Mouse (Mus musculus): Measurements from ENCODE around the gene Sectm1a. TPM values are rescaled to one million over a fixed set of nuclear protein-coding genes. Genes with fewer than 3 reads are reported as not detected.

Sectm1a gene
- polyA plus RNA-seq, 1 experiment, result 8.9 TPM

DNA sequence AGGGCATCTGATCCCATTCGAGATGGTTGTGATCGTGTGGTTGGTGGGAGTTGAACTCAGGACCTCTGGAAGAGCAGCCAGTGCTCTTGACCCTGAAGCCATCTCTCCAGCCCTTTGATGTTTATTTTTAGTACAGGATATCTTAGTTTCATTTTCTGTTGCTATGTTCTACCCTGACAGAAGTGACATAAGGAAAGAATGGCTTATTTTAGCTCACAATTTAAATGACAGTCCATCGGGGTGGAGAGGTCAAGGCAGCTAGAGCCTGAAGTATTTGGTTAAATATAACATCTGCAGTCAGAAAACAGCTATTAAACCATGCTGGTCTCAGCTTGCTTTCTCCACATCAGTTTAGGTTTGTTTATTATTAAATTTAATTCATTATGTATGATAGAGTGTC lies 40.1 kb upstream of the Sectm1a start:
- Histone ChIP-seq H3K4me3 (ENCODE audit: control insufficient read depth, low read depth, low read length) (no peak overlapping the region), H3K36me3 (ENCODE audit: control insufficient read depth, insufficient read depth, low read length) (no peaks in the 10 kb centered on the region), H3K27me3 (ENCODE audit: control insufficient read depth, insufficient read depth, low read length) (no peaks in the 10 kb centered on the region), H3K27ac (ENCODE audit: control insufficient read depth, insufficient read depth, low read depth, low read length) (no peak overlapping the region), H3K4me1 (ENCODE audit: control insufficient read depth, insufficient read depth, low read length) (peaks cover 10% of the 10 kb centered on the region)
- TF ChIP-seq CTCF (IDR thresholded peaks at IDR 0.05; ENCODE audit: control insufficient read depth, insufficient read depth, insufficient replicate concordance, low read depth, low read length), result no peak
- no peak for TF ChIP-seq POLR2A (IDR thresholded peaks at IDR 0.05; ENCODE audit: control insufficient read depth, low read depth, low read length)

DNA sequence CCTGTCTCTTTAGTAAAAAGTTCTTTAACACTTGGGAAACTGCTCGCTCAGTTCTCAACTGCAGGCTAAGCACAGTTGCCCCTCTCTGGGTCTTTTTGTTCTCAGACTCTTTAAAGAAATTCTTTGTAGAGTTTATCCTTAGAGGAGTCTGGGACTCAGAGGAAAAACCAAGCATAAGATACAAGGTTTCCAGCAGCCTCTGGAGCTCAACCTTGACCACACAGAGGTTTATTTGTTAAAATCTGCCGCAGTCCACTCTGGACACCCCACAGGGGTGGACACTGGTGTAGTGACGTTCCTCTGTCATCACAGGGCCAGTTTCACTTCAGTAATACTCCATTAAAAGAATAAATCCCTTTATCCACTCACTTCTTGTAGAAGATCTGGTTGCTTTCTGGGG lies 37.6 kb upstream of the Sectm1a start, which contains the start of gene Tex19.2:
TSS of gene Tex19.2 (minus strand) at position 101 of the 400 bp plus-strand sequence.
- peak within 1 kb of the TSS; percentile 90 for H3K4me3 ChIP-seq (ENCODE audit: control insufficient read depth, low read depth, low read length)
- TF ChIP-seq POLR2A (IDR thresholded peaks at IDR 0.05; ENCODE audit: control insufficient read depth, low read depth, low read length), result no peak
- H3K36me3 ChIP-seq (ENCODE audit: control insufficient read depth, insufficient read depth, low read length), result no peaks in the 10 kb centered on the region
- peaks cover 7% of the 10 kb centered on the region; the same call in 1 of the 2 replicates for H3K4me1 ChIP-seq (ENCODE audit: control insufficient read depth, insufficient read depth, low read length)
- H3K27ac ChIP-seq (ENCODE audit: control insufficient read depth, insufficient read depth, low read depth, low read length), result peak within 1 kb of the TSS; percentile 96
- no peaks in the 10 kb centered on the region for H3K27me3 ChIP-seq (ENCODE audit: control insufficient read depth, insufficient read depth, low read length)

DNA sequence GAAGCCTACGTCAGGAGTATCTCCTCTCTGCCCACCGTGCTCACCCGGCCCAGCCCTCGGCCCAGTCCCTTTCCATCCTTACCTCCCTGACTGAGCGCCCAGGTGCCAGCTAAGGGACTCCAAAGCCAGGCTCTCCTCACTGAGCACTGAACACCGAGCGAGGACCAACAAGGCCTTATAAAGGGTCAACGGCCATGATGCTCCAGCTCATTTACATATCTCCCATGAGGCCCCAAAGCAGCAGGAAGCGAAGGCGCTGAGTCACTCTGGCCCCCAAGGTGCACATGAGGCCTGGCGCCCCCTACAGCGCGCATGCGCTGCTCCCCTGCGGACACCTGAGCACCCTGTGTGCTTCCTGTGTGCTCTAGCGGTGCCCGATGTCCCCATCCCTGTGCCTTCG lies 37.1 kb upstream of the Sectm1a start:
- Histone ChIP-seq H3K27me3 (ENCODE audit: control insufficient read depth, insufficient read depth, low read length) (no peaks in the 10 kb centered on the region), H3K4me1 (ENCODE audit: control insufficient read depth, insufficient read depth, low read length) (peaks cover 7% of the 10 kb centered on the region; the same call in 1 of the 2 replicates), H3K27ac (ENCODE audit: control insufficient read depth, insufficient read depth, low read depth, low read length) (peak overlapping the region; percentile 96), H3K4me3 (ENCODE audit: control insufficient read depth, low read depth, low read length) (peak overlapping the region; percentile 90), H3K36me3 (ENCODE audit: control insufficient read depth, insufficient read depth, low read length) (no peaks in the 10 kb centered on the region)
- TF ChIP-seq CTCF (IDR thresholded peaks at IDR 0.05; ENCODE audit: control insufficient read depth, insufficient read depth, insufficient replicate concordance, low read depth, low read length) (no peak), POLR2A (IDR thresholded peaks at IDR 0.05; ENCODE audit: control insufficient read depth, low read depth, low read length) (peak; percentile 61)

DNA sequence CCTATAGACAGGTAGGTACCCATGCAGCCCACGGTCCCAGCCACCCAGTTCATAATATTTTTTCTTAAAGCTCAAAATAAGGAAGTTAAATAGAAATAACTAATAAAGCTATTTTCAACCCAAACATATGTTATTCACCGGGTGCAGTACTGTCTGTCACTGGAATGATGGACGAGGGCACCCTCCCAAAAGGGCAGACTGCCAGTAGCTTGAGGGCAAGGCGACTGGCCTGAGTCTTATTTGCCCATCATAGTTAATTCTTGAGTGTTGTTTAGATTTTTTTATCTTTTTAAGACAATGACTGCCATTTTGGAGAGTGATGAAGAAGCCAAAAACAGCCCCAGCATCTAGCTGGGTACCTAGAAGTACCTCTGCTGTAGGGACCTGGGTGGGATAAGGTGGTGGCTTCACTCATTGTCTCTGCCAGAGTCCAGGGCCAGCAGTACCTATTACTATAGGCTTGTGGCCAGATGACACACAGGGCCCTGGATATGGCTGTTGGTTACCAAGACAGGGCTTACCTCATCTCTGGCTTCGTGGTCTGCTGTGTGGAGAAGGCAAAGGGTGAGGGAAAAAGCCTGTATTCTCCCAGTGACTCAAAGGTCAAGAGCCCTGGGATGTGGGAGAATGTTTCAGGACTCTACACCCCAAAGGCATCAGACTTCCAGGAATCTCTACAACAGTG lies 31.2 kb upstream of the Sectm1a start:
- no peaks in the 10 kb centered on the region for H3K27me3 ChIP-seq (ENCODE audit: control insufficient read depth, insufficient read depth, low read length)

DNA sequence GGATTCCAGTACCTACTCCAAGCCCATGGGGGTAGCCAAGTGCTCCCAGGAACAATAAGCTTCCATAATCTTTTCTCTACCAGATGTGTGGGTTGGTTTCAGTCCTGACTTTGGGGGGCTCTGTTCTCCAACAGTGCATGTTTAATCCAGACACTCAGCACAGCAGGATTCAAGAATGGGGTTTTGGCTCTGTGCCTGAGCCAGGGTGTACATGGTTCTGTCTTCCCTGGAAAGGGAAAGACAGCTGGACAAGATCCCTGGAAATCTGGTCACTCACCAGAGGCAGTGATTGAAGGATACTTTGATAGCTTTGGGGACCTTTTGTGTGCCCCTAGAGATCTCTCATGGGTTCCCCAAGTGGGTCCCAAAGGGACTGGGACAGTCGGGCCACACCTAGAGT lies 30.6 kb upstream of the Sectm1a start:
- Histone ChIP-seq H3K4me3 (ENCODE audit: control insufficient read depth, low read depth, low read length) (no peak overlapping the region), H3K36me3 (ENCODE audit: control insufficient read depth, insufficient read depth, low read length) (no peaks in the 10 kb centered on the region), H3K27me3 (ENCODE audit: control insufficient read depth, insufficient read depth, low read length) (no peaks in the 10 kb centered on the region), H3K27ac (ENCODE audit: control insufficient read depth, insufficient read depth, low read depth, low read length) (no peak overlapping the region), H3K4me1 (ENCODE audit: control insufficient read depth, insufficient read depth, low read length) (peaks cover 2% of the 10 kb centered on the region; the same call in 1 of the 2 replicates)
- no peak for TF ChIP-seq CTCF (IDR thresholded peaks at IDR 0.05; ENCODE audit: control insufficient read depth, insufficient read depth, insufficient replicate concordance, low read depth, low read length)
- TF ChIP-seq POLR2A (IDR thresholded peaks at IDR 0.05; ENCODE audit: control insufficient read depth, low read depth, low read length), result no peak

More for the DNA sequence above, 31.2 kb upstream of the Sectm1a start:
- H3K4me3 ChIP-seq (ENCODE audit: control insufficient read depth, low read depth, low read length), result no peak overlapping the region
- H3K27ac ChIP-seq (ENCODE audit: control insufficient read depth, insufficient read depth, low read depth, low read length), result no peak overlapping the region
- peaks cover 5% of the 10 kb centered on the region; the same call in 1 of the 2 replicates for H3K4me1 ChIP-seq (ENCODE audit: control insufficient read depth, insufficient read depth, low read length)
- no peak for TF ChIP-seq CTCF (IDR thresholded peaks at IDR 0.05; ENCODE audit: control insufficient read depth, insufficient read depth, insufficient replicate concordance, low read depth, low read length)
- TF ChIP-seq POLR2A (IDR thresholded peaks at IDR 0.05; ENCODE audit: control insufficient read depth, low read depth, low read length), result no peak
- H3K36me3 ChIP-seq (ENCODE audit: control insufficient read depth, insufficient read depth, low read length), result no peaks in the 10 kb centered on the region

DNA sequence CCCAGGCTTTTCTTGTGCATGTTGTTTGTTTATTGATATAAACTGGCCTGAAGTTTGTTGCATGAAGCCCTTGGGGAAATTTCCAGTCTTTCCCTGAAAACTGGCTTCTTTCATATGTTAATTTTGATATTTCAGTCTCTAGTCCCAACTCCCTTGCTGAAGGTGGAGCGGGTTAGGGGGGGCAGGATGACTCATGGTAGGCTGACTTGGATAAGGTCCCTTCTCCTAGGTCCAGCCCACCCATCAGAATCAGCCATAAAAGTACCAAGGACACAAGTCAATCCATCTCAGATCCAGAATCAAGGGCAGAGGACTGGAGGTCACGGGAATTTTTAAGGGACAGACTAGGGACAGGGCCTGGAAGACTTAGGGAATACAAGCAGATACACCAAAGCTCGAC lies 30.0 kb upstream of the Sectm1a start:
- no peak for TF ChIP-seq POLR2A (IDR thresholded peaks at IDR 0.05; ENCODE audit: control insufficient read depth, low read depth, low read length)
- no peak for TF ChIP-seq CTCF (IDR thresholded peaks at IDR 0.05; ENCODE audit: control insufficient read depth, insufficient read depth, insufficient replicate concordance, low read depth, low read length)
- H3K36me3 ChIP-seq (ENCODE audit: control insufficient read depth, insufficient read depth, low read length), result no peaks in the 10 kb centered on the region
- no peaks in the 10 kb centered on the region for H3K27me3 ChIP-seq (ENCODE audit: control insufficient read depth, insufficient read depth, low read length)
- no peak overlapping the region for H3K4me3 ChIP-seq (ENCODE audit: control insufficient read depth, low read depth, low read length)
- H3K27ac ChIP-seq (ENCODE audit: control insufficient read depth, insufficient read depth, low read depth, low read length), result no peak overlapping the region
- peaks cover 2% of the 10 kb centered on the region; the same call in 1 of the 2 replicates for H3K4me1 ChIP-seq (ENCODE audit: control insufficient read depth, insufficient read depth, low read length)

DNA sequence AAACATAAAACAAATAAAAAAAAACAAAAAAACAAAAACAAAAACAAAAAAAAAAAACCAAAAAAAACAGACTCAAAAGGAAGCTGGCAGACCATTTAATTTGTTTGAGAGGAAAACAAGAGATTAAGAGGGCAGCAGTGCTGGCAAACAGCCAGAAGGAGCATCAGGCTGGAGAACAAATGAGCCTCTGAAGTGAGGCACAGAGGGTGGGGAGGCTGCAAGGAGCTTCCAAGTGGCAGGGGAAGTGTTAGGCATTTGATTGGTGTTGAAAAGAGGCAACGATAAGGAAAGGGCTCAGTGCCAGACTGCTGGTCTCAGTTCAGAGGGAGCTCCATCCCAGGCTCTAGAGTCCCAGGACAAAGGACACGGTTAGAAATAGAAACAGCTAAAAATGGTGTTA lies 29.0 kb upstream of the Sectm1a start:
- no peaks in the 10 kb centered on the region for H3K36me3 ChIP-seq (ENCODE audit: control insufficient read depth, insufficient read depth, low read length)
- H3K4me3 ChIP-seq (ENCODE audit: control insufficient read depth, low read depth, low read length), result no peak overlapping the region
- no peak overlapping the region for H3K27ac ChIP-seq (ENCODE audit: control insufficient read depth, insufficient read depth, low read depth, low read length)
- H3K4me1 ChIP-seq (ENCODE audit: control insufficient read depth, insufficient read depth, low read length), result peaks cover 3% of the 10 kb centered on the region
- no peak for TF ChIP-seq POLR2A (IDR thresholded peaks at IDR 0.05; ENCODE audit: control insufficient read depth, low read depth, low read length)
- TF ChIP-seq CTCF (IDR thresholded peaks at IDR 0.05; ENCODE audit: control insufficient read depth, insufficient read depth, insufficient replicate concordance, low read depth, low read length), result no peak
- no peaks in the 10 kb centered on the region for H3K27me3 ChIP-seq (ENCODE audit: control insufficient read depth, insufficient read depth, low read length)
